Mouse (Mus musculus): ENCODE measurements at regions not wholly inside any gene's neighbourhood (a gene's known extent, or its start where the extent isn't known, plus 50 kb on each side); places are given as distances from the start of the nearest gene placed in this dataset.
"Not testable (repeated sequence)": the region's sequence is repeated elsewhere in the genome, so short reads cannot be mapped to it uniquely, and the experiment has no call there.

- no peak for DNase-seq
Measured at GRCm38 (mm10) chr16:63104383-63104782, 250.3 kb downstream of the Pros1 start.

GRCm38 (mm10) chr16:63104938-63105714 is 251.0 kb downstream of the Pros1 start:
- DNase-seq, result peak; percentile 46

DNA sequence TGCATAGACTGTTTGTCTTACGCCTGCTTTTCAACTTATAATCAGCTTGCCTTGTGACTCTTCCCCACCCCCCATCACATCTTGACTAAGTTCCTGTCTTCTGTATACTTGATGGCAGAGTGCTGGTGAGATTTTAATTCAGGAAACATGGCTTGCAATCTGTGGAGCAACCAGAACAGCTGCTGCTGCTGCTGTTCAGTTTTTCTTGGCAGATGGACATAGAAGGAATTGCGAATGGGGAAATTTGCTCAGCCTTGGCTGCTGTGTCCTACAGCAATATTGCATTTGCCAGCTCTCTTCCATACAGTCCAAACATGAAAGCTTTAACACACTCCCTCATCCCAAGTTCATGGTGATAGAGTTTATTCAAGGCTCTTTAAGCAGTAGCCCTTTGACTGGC is 262.3 kb downstream of the Pros1 start:
- DNase-seq, result no peak

- no peak for DNase-seq
Measured at GRCm38 (mm10) chr16:63118721-63119120, 264.6 kb downstream of the Pros1 start.

GRCm38 (mm10) chr16:63143851-63144250 is 289.7 kb downstream of the Pros1 start:
- no peak for DNase-seq

DNA sequence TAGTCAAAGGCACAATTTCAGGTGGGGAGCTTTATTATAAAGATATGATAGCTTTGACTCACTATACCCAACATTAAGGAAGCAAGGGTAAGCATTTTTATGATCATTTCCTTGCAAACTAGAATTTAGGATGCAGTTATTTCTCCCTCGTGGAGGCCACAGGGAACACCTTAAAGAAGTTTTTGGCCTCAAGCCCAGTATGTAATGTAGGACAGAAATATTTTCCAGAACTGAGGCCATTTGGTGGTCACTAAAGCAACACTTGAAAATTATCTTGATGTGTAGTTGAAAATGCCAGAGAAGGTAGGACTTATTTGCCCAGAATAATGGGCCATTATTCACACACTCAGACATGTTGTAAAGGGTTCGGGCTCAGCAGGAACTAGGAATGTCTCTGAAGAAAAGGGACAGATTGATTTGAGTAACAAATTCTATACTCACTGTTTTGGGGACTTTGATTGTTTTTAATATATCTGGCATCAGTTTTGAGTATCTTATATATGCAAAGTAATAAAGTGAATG is 301.3 kb downstream of the Pros1 start:
- DNase-seq, result no peak

DNA sequence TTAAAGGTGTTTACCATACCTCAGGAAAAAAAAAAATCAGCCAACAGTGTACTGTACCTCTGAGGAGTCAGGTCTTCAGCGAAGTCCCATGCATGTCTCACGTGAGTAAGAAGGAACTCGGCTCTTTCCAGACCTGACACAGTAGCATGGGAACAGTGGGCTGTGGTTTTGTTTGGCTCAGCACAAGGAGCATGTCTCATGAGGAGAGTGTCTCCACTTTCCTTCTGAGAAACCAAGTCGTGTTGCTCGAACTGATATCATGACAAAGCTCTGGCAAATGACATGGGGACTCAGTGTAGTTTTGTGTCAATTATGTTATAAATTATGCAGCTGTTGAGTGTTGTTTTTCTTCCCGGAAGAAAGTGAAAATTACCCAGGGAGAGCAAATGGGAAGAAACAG is 316.0 kb downstream of the Pros1 start:
- DNase-seq, result no peak

GRCm38 (mm10) chr16:63179228-63179627 is 325.1 kb downstream of the Pros1 start:
- peak; percentile 11 for DNase-seq

- DNase-seq, result no peak
Measured at GRCm38 (mm10) chr16:63191181-63191580, 337.1 kb downstream of the Pros1 start.

DNA sequence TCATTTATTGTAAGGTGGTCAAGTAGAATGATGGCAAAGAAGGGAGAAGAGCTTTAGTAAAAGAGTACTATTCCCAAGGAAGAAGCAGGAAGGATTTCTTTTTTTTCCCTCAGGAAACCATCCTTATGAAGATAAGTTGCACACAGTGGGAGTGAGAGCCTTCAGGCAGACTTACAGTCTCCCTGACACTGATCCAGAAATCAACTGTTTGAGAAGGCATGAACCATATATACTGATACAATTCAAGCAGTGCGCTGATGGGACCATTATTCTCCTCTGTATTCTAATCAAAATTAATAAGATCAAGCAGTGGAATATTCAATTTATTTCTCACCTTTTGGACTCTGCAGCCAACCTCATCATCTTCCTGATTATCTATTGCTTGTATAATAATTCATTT is 337.5 kb downstream of the Pros1 start:
- no peak for DNase-seq

DNA sequence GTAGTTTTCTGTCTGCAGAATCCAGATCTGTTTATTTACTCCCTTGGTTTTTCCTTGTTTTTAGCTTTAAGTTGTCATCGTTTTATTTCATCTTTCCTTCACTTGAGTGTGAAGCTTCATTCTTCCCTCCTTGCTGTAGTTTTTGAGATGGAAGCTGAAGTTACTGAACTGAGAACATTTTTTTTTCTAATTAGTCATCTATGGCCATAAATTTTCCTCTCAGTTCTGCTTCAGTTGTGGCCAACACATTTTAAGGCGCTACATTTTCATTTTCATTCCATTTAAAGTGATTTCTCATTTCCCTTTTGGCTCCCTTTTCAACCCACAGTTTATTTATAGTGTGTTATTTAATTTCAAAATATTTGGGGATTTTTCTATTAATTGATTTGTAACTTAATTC is 340.5 kb downstream of the Pros1 start:
- no peak for DNase-seq

DNA sequence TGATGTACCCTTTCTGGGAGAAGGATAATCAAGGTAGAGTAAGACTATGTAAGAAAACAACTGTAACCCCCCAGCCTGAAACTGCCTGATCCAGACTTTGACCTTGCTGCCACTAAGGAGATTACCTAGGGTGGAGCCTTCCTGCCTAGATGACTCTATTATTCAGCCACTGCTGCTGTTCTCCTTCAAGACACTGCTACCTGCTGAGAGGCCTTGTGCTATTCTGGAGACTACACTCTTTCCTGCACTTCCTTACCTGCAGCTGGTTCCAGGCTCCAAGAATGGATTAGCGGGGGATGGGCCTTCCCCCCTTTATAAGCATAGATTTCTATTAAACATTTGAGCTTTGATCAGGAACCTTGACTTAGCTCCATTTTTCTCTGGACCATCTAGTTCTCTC is 359.4 kb downstream of the Pros1 start:
- DNase-seq, result not testable (repeated sequence)

- DNase-seq, result no peak
Measured at GRCm38 (mm10) chr16:63220228-63220879, 366.2 kb downstream of the Pros1 start.

- DNase-seq, result no peak
Measured at GRCm38 (mm10) chr16:63224608-63225007, 370.5 kb downstream of the Pros1 start.

- no peak for DNase-seq
Measured at GRCm38 (mm10) chr16:63225097-63225496, 371.0 kb downstream of the Pros1 start.

- DNase-seq, result no peak
Measured at GRCm38 (mm10) chr16:63229135-63229534, 375.0 kb downstream of the Pros1 start.

GRCm38 (mm10) chr16:63229567-63229966 is 375.5 kb downstream of the Pros1 start:
- no peak for DNase-seq

DNA sequence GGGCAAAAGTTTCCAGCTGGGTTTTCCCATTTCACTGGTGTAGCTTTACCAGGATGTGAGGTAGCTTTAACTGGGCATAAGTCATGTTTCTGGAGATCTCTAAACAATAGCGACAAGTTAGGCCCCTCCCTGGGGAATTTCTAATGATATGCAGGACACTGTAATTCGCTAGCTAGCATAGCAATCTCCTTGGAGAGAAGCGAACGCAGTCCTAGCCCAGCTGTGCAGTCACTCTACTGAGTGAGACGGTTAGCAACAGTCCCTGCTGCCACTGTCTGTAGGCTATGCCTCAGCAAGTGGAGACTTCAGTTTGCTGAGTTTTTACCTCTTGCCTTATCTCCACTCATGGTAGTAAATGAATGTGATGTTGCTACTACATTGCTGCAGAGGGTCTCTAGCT is 416.1 kb downstream of the Pros1 start:
- DNase-seq, result no peak

- no peak for DNase-seq
Measured at GRCm38 (mm10) chr16:63277556-63277955, 423.4 kb downstream of the Pros1 start.

GRCm38 (mm10) chr16:63278259-63278697 is 424.2 kb downstream of the Pros1 start:
- no peak for DNase-seq

DNA sequence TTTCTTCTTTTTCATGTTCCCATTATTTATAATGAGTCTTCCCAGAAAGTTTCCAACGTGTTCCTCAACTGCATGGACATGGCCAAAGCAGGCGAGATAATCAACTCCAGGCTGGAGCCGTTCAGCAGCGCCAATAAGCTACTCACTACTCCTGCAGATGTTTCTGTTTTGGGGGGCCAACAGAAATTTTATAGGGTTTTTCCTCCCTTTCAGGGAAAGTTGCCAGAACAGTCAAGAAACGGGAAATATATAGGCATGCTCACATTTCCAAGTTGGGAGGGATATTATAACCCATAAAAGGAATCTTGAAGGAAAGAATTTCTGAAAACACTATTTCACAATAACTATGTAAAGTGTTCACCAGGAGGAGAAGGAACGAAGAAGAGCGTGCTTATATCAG is 433.5 kb downstream of the Pros1 start:
- DNase-seq, result no peak

GRCm38 (mm10) chr16:63311676-63312075 is 457.6 kb downstream of the Pros1 start:
- no peak for DNase-seq

GRCm38 (mm10) chr16:63313544-63313943 is 459.4 kb downstream of the Pros1 start:
- DNase-seq, result no peak

DNA sequence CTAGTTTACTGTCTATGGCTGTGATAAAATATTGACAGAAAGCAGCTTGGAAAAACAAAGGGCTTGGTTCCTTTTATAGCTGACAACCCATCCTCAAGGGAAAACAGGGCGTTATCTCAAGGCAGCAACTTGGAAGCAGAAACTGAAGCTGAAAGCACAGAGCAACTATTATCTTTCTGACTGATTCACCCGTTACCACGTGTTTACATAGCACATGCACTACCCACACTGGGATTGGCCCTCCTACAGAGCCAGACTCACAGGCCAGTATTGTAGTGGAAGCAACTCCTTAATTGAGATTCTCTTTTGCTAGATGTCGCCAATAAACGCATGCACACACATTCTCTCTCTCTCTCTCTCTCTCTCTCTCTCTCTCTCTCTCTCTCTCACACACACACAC is 465.5 kb downstream of the Pros1 start:
- no peak for DNase-seq
